Mouse (Mus musculus): ENCODE results near the gene Prickle4. TPM values are rescaled to one million over a fixed set of nuclear protein-coding genes. Genes with fewer than 3 reads are reported as not detected.

Gene Prickle4
- polyA plus RNA-seq, 1 experiment from 2014 or later, result 0.51 TPM

- peak overlapping the region; percentile 78 for H3K4me3 ChIP-seq (ENCODE audit: low read depth, low read length)
- H3K9ac ChIP-seq (ENCODE audit: low read length), result peak overlapping the region; percentile 72
- no peak for TF ChIP-seq EP300 (optimal IDR thresholded peaks at IDR 0.05)
- no peak; the same call in 1 of the 2 replicates for TF ChIP-seq CTCF (IDR thresholded peaks at IDR 0.05; ENCODE audit: low read depth)
- peak overlapping the region; percentile 91 for H3K4me2 ChIP-seq (replicated peaks; ENCODE audit: low read depth)
- peak; percentile 56 for DNase-seq (ENCODE audit: low spot score)
- peak overlapping the region; percentile 90 for H3K27ac ChIP-seq (replicated peaks)
- WGBS, result under 1% methylated on average over 58 of the region's 61 CpGs
- H3K27me3 ChIP-seq (ENCODE audit: control insufficient read depth, insufficient read depth, low read length), result no peaks in the 10 kb centered on the region
- no peaks in the 10 kb centered on the region for H3K36me3 ChIP-seq (ENCODE audit: control insufficient read depth, insufficient read depth, low read length)
- H3K9me3 ChIP-seq (ENCODE audit: control insufficient read depth, low read length), result no peaks in the 10 kb centered on the region
- ATAC-seq (ENCODE audit: low FRiP score, low TSS enrichment), result peak; percentile 28
- peaks cover 3% of the 10 kb centered on the region for H3K4me1 ChIP-seq (replicated peaks; ENCODE audit: control insufficient read depth, insufficient read depth)
Measured at GRCm38 (mm10) chr17:47738066-47738878, 43.7 kb upstream of the Prickle4 start.

GRCm38 (mm10) chr17:47737271-47738065 lies 42.9 kb upstream of the Prickle4 start:
- WGBS, result 0% methylated on average over 32 of the region's 60 CpGs
- ATAC-seq (ENCODE audit: low FRiP score, low TSS enrichment), result peak; percentile 87
- TF ChIP-seq CTCF (IDR thresholded peaks at IDR 0.05; ENCODE audit: low read depth) (no peak), EP300 (optimal IDR thresholded peaks at IDR 0.05) (no peak)

GRCm38 (mm10) chr17:47736856-47737255 lies 42.3 kb upstream of the Prickle4 start, which contains the start of gene Tfeb:
Gene Tfeb (plus strand): TSS chr17:47737030.
- Histone ChIP-seq H3K36me3 (ENCODE audit: control insufficient read depth, insufficient read depth, low read length) (no peaks in the 10 kb centered on the region), H3K4me2 (replicated peaks; ENCODE audit: low read depth) (peak within 1 kb of the TSS; percentile 91), H3K4me3 (ENCODE audit: low read depth, low read length) (peak within 1 kb of the TSS; percentile 78), H3K27ac (replicated peaks) (peak within 1 kb of the TSS; percentile 90), H3K27me3 (ENCODE audit: control insufficient read depth, insufficient read depth, low read length) (no peaks in the 10 kb centered on the region), H3K9me3 (ENCODE audit: control insufficient read depth, low read length) (no peaks in the 10 kb centered on the region), H3K9ac (ENCODE audit: low read length) (peak within 1 kb of the TSS; percentile 72), H3K4me1 (replicated peaks; ENCODE audit: control insufficient read depth, insufficient read depth) (peaks cover 3% of the 10 kb centered on the region)
- TF ChIP-seq EP300 (optimal IDR thresholded peaks at IDR 0.05) (no peak), CTCF (IDR thresholded peaks at IDR 0.05; ENCODE audit: low read depth) (peak; percentile 95)
- WGBS, result under 1% methylated on average over 34 of the region's 47 CpGs
- DNase-seq (ENCODE audit: low spot score), result peak; percentile 97
- peak; percentile 85 for ATAC-seq (ENCODE audit: low FRiP score, low TSS enrichment)

More at GRCm38 (mm10) chr17:47737271-47738065, 42.9 kb upstream of the Prickle4 start:
- Histone ChIP-seq H3K36me3 (ENCODE audit: control insufficient read depth, insufficient read depth, low read length) (no peaks in the 10 kb centered on the region), H3K4me2 (replicated peaks; ENCODE audit: low read depth) (peak overlapping the region; percentile 91), H3K9me3 (ENCODE audit: control insufficient read depth, low read length) (no peaks in the 10 kb centered on the region), H3K27ac (replicated peaks) (peak overlapping the region; percentile 90), H3K4me1 (replicated peaks; ENCODE audit: control insufficient read depth, insufficient read depth) (peaks cover 3% of the 10 kb centered on the region), H3K4me3 (ENCODE audit: low read depth, low read length) (peak overlapping the region; percentile 78), H3K27me3 (ENCODE audit: control insufficient read depth, insufficient read depth, low read length) (no peaks in the 10 kb centered on the region), H3K9ac (ENCODE audit: low read length) (peak overlapping the region; percentile 72)
- peak; percentile 90 for DNase-seq (ENCODE audit: low spot score)

- peaks cover 4% of the 10 kb centered on the region for H3K4me1 ChIP-seq (replicated peaks; ENCODE audit: control insufficient read depth, insufficient read depth)
- 75% methylated on average over 14 of the region's 14 CpGs for WGBS
- no peaks in the 10 kb centered on the region for H3K36me3 ChIP-seq (ENCODE audit: control insufficient read depth, insufficient read depth, low read length)
- ATAC-seq (ENCODE audit: low FRiP score, low TSS enrichment) (no peak), DNase-seq (ENCODE audit: low spot score) (no peak)
- H3K27me3 ChIP-seq (ENCODE audit: control insufficient read depth, insufficient read depth, low read length), result no peaks in the 10 kb centered on the region
- H3K4me3 ChIP-seq (ENCODE audit: low read depth, low read length), result no peak overlapping the region
- H3K27ac ChIP-seq (replicated peaks), result no peak overlapping the region
- no peak overlapping the region for H3K4me2 ChIP-seq (replicated peaks; ENCODE audit: low read depth)
- TF ChIP-seq CTCF (IDR thresholded peaks at IDR 0.05; ENCODE audit: low read depth) (no peak), EP300 (optimal IDR thresholded peaks at IDR 0.05) (no peak)
- H3K9ac ChIP-seq (ENCODE audit: low read length), result no peak overlapping the region
- no peaks in the 10 kb centered on the region for H3K9me3 ChIP-seq (ENCODE audit: control insufficient read depth, low read length)
Measured at GRCm38 (mm10) chr17:47735553-47736100, 41.1 kb upstream of the Prickle4 start.

GRCm38 (mm10) chr17:47730633-47731575 lies 36.4 kb upstream of the Prickle4 start:
- Histone ChIP-seq H3K4me2 (replicated peaks; ENCODE audit: low read depth) (no peak overlapping the region), H3K36me3 (ENCODE audit: control insufficient read depth, insufficient read depth, low read length) (no peaks in the 10 kb centered on the region), H3K4me3 (ENCODE audit: low read depth, low read length) (no peak overlapping the region), H3K27me3 (ENCODE audit: control insufficient read depth, insufficient read depth, low read length) (no peaks in the 10 kb centered on the region), H3K4me1 (replicated peaks; ENCODE audit: control insufficient read depth, insufficient read depth) (0 out of 2 replicates have a peak, but pooled peaks cover 3% of the 10 kb centered on the region), H3K9me3 (ENCODE audit: control insufficient read depth, low read length) (no peaks in the 10 kb centered on the region), H3K27ac (replicated peaks) (no peak overlapping the region), H3K9ac (ENCODE audit: low read length) (no peak overlapping the region)
- 50% methylated on average over 24 of the region's 24 CpGs for WGBS
- ATAC-seq (ENCODE audit: low FRiP score, low TSS enrichment), result no peak
- no peak for DNase-seq (ENCODE audit: low spot score)
- TF ChIP-seq CTCF (IDR thresholded peaks at IDR 0.05; ENCODE audit: low read depth) (peak; percentile 48), EP300 (optimal IDR thresholded peaks at IDR 0.05) (no peak)

Data from stomach, postnatal 0 days (tissue).